Mouse (Mus musculus): ENCODE measurements at regions not wholly inside any gene's neighbourhood (a gene's known extent, or its start where the extent isn't known, plus 50 kb on each side); places are given as distances from the start of the nearest gene placed in this dataset.

- Histone ChIP-seq H3K4me3 (replicated peaks; ENCODE audit: low read length) (no peak overlapping the region), H3K9me3 (ENCODE audit: low read length) (no peaks in the 10 kb centered on the region), H3K36me3 (ENCODE audit: insufficient read depth, low read length) (no peaks in the 10 kb centered on the region), H3K4me1 (replicated peaks; ENCODE audit: low read depth, low read length) (no peaks in the 10 kb centered on the region; the same call in 1 of the 2 replicates), H3K27me3 (ENCODE audit: insufficient read depth, low read length) (no peaks in the 10 kb centered on the region; the same call in 1 of the 2 replicates)
- TF ChIP-seq CTCF (conservative IDR thresholded peaks at IDR 0.05; ENCODE audit: low read length) (no peak), NANOG (IDR thresholded peaks at IDR 0.05; ENCODE audit: borderline replicate concordance, low read length) (no peak), POU5F1 (IDR thresholded peaks at IDR 0.05; ENCODE audit: borderline replicate concordance, low read length) (no peak)
Measured at GRCm38 (mm10) chr4:34234645-34235044, 184.7 kb upstream of the Spaca1 start.

DNA sequence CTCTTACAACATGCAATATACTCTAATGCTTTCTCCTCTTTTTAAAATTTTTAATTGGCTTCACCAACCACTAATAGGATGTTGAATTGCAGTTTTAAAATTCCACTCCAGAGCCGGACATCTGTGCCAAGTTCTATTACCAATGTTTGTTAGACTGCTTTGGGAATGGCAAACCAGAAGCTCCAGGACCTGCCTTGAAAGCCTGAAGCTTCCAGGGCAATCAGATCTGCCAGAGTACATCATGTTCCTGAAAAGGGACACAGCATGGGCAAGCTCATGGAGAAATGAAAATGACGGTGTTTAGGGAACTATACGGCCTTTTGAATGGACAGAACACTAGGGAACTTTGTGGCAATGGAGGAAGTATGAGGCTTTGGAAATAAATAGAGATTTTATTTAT is 187.8 kb upstream of the Spaca1 start:
- no peak for TF ChIP-seq CTCF (conservative IDR thresholded peaks at IDR 0.05; ENCODE audit: low read length)
- TF ChIP-seq NANOG (IDR thresholded peaks at IDR 0.05; ENCODE audit: borderline replicate concordance, low read length): no peak
- TF ChIP-seq POU5F1 (IDR thresholded peaks at IDR 0.05; ENCODE audit: borderline replicate concordance, low read length): no peak
- Histone ChIP-seq H3K4me1 (replicated peaks; ENCODE audit: low read depth, low read length) (no peaks in the 10 kb centered on the region; the same call in 1 of the 2 replicates), H3K4me3 (replicated peaks; ENCODE audit: low read length) (no peak overlapping the region), H3K36me3 (ENCODE audit: insufficient read depth, low read length) (no peaks in the 10 kb centered on the region), H3K9me3 (ENCODE audit: low read length) (no peaks in the 10 kb centered on the region), H3K27me3 (ENCODE audit: insufficient read depth, low read length) (no peaks in the 10 kb centered on the region; the same call in 1 of the 2 replicates)

DNA sequence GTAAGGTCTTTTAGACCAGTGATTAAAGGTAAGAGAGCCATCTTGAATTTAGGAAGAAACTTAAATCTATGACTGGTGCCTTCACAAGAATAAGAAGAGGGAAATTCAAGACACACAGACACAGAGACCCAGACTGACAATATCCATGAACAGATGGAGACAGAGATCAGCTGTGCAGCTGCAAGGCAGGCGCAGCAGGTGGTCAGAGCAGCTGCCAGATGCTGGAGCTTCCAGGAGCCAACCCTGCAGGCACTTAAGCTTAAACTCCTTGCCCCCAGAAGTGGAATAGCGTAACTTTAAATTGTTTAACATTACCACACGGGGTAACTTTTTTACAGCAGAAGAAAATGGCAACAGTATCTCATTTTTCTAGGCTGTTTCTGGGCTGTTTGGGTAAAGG is 189.6 kb upstream of the Spaca1 start:
- Histone ChIP-seq H3K4me1 (replicated peaks; ENCODE audit: low read depth, low read length) (no peaks in the 10 kb centered on the region), H3K9me3 (ENCODE audit: low read length) (no peaks in the 10 kb centered on the region), H3K4me3 (replicated peaks; ENCODE audit: low read length) (no peak overlapping the region), H3K27me3 (ENCODE audit: insufficient read depth, low read length) (no peaks in the 10 kb centered on the region), H3K36me3 (ENCODE audit: insufficient read depth, low read length) (no peaks in the 10 kb centered on the region)
- no peak for TF ChIP-seq POU5F1 (IDR thresholded peaks at IDR 0.05; ENCODE audit: borderline replicate concordance, low read length)
- no peak for TF ChIP-seq NANOG (IDR thresholded peaks at IDR 0.05; ENCODE audit: borderline replicate concordance, low read length)
- TF ChIP-seq CTCF (conservative IDR thresholded peaks at IDR 0.05; ENCODE audit: low read length): no peak

DNA sequence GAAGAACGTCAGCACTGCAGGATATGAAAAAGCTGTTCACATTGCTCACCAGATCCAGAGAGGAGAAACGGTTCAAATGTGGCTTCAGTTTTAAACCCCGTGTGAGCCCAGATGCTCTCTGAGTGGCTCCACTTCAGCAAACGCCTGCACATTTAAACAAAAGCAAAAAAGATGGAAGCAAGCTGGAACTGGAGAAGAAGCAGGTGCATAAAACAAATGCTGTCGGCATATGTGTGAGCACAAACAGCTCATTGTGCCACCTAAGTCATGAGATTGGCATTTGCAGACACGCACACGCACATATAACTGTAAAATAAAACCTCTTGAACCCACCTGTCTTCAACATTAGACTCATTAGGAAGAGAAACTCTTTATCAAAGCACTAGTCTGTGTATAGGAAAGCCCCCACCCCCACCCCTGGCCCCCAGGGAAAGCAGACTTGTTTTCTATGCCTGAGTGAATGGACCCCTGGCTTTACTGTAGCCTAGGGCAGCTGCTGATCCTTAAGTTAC is 191.1 kb upstream of the Spaca1 start:
- no peak for TF ChIP-seq NANOG (IDR thresholded peaks at IDR 0.05; ENCODE audit: borderline replicate concordance, low read length)
- TF ChIP-seq CTCF (conservative IDR thresholded peaks at IDR 0.05; ENCODE audit: low read length): no peak
- no peak for TF ChIP-seq POU5F1 (IDR thresholded peaks at IDR 0.05; ENCODE audit: borderline replicate concordance, low read length)
- Histone ChIP-seq H3K4me3 (replicated peaks; ENCODE audit: low read length) (no peak overlapping the region), H3K4me1 (replicated peaks; ENCODE audit: low read depth, low read length) (no peaks in the 10 kb centered on the region), H3K9me3 (ENCODE audit: low read length) (no peaks in the 10 kb centered on the region), H3K36me3 (ENCODE audit: insufficient read depth, low read length) (no peaks in the 10 kb centered on the region), H3K27me3 (ENCODE audit: insufficient read depth, low read length) (no peaks in the 10 kb centered on the region)

DNA sequence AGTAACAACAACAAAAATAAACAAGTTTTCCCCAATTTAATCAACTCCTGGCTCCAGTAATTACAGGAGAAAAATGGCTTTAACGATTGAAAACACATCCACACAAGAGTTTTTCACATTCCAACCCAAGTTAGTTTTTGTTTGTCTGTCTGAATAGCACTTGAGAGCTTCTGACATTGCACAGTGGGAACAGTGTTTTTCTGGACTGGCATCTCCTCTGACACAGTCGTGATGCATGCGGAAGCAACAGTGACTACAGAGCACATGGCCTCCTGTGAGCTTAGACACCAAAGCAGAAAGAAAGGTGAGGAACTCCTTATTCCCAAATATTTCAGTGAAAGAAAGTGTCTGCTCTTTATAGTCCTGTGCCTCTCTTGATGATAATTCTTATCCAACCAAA is 191.7 kb upstream of the Spaca1 start:
- no peaks in the 10 kb centered on the region for H3K4me1 ChIP-seq (replicated peaks; ENCODE audit: low read depth, low read length)
- H3K27me3 ChIP-seq (ENCODE audit: insufficient read depth, low read length): no peaks in the 10 kb centered on the region
- H3K9me3 ChIP-seq (ENCODE audit: low read length): no peaks in the 10 kb centered on the region
- TF ChIP-seq NANOG (IDR thresholded peaks at IDR 0.05; ENCODE audit: borderline replicate concordance, low read length) (no peak), POU5F1 (IDR thresholded peaks at IDR 0.05; ENCODE audit: borderline replicate concordance, low read length) (no peak), CTCF (conservative IDR thresholded peaks at IDR 0.05; ENCODE audit: low read length) (no peak)
- no peak overlapping the region for H3K4me3 ChIP-seq (replicated peaks; ENCODE audit: low read length)
- H3K36me3 ChIP-seq (ENCODE audit: insufficient read depth, low read length): no peaks in the 10 kb centered on the region

- no peaks in the 10 kb centered on the region for H3K36me3 ChIP-seq (ENCODE audit: insufficient read depth, low read length)
- TF ChIP-seq NANOG (IDR thresholded peaks at IDR 0.05; ENCODE audit: borderline replicate concordance, low read length) (no peak), CTCF (conservative IDR thresholded peaks at IDR 0.05; ENCODE audit: low read length) (no peak), POU5F1 (IDR thresholded peaks at IDR 0.05; ENCODE audit: borderline replicate concordance, low read length) (no peak)
- no peak overlapping the region for H3K4me3 ChIP-seq (replicated peaks; ENCODE audit: low read length)
- no peaks in the 10 kb centered on the region for H3K4me1 ChIP-seq (replicated peaks; ENCODE audit: low read depth, low read length)
- no peaks in the 10 kb centered on the region for H3K9me3 ChIP-seq (ENCODE audit: low read length)
- H3K27me3 ChIP-seq (ENCODE audit: insufficient read depth, low read length): no peaks in the 10 kb centered on the region
Measured at GRCm38 (mm10) chr4:34259444-34259843, 209.5 kb upstream of the Spaca1 start.

GRCm38 (mm10) chr4:34260468-34260867 is 210.5 kb upstream of the Spaca1 start:
- Histone ChIP-seq H3K27me3 (ENCODE audit: insufficient read depth, low read length) (no peaks in the 10 kb centered on the region), H3K36me3 (ENCODE audit: insufficient read depth, low read length) (no peaks in the 10 kb centered on the region), H3K9me3 (ENCODE audit: low read length) (no peaks in the 10 kb centered on the region), H3K4me1 (replicated peaks; ENCODE audit: low read depth, low read length) (no peaks in the 10 kb centered on the region), H3K4me3 (replicated peaks; ENCODE audit: low read length) (no peak overlapping the region)
- TF ChIP-seq POU5F1 (IDR thresholded peaks at IDR 0.05; ENCODE audit: borderline replicate concordance, low read length): no peak

DNA sequence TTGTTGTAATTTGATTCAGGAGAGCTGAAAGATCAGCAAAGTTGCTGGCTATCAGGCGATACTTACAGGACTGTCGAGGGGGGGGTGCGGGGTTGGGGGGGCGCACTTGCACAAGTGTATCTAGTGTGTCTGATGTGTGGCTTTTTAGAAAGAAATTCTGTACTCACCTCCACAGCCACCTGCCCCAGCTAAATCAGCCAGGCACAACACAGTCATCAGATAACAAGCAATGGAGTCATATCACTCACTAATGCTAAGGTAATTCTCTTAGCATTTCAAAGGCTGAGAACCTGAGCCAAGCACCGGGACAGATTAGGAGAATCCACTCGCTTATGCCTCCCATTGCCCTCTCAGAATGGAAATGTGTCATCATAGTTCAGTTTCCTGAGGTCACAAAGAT is 211.8 kb upstream of the Spaca1 start:
- Histone ChIP-seq H3K4me1 (replicated peaks; ENCODE audit: low read depth, low read length) (no peaks in the 10 kb centered on the region), H3K9me3 (ENCODE audit: low read length) (no peaks in the 10 kb centered on the region), H3K36me3 (ENCODE audit: insufficient read depth, low read length) (no peaks in the 10 kb centered on the region), H3K27me3 (ENCODE audit: insufficient read depth, low read length) (no peaks in the 10 kb centered on the region), H3K4me3 (replicated peaks; ENCODE audit: low read length) (no peak overlapping the region)
- TF ChIP-seq CTCF (conservative IDR thresholded peaks at IDR 0.05; ENCODE audit: low read length) (no peak), POU5F1 (IDR thresholded peaks at IDR 0.05; ENCODE audit: borderline replicate concordance, low read length) (no peak), NANOG (IDR thresholded peaks at IDR 0.05; ENCODE audit: borderline replicate concordance, low read length) (no peak)

- Histone ChIP-seq H3K36me3 (ENCODE audit: insufficient read depth, low read length) (no peaks in the 10 kb centered on the region), H3K27me3 (ENCODE audit: insufficient read depth, low read length) (no peaks in the 10 kb centered on the region), H3K4me3 (replicated peaks; ENCODE audit: low read length) (no peak overlapping the region), H3K4me1 (replicated peaks; ENCODE audit: low read depth, low read length) (no peaks in the 10 kb centered on the region), H3K9me3 (ENCODE audit: low read length) (no peaks in the 10 kb centered on the region)
- TF ChIP-seq CTCF (conservative IDR thresholded peaks at IDR 0.05; ENCODE audit: low read length) (no peak), NANOG (IDR thresholded peaks at IDR 0.05; ENCODE audit: borderline replicate concordance, low read length) (no peak), POU5F1 (IDR thresholded peaks at IDR 0.05; ENCODE audit: borderline replicate concordance, low read length) (no peak)
Measured at GRCm38 (mm10) chr4:34264431-34264830, 214.4 kb upstream of the Spaca1 start.
